Mouse (Mus musculus) neural tube, embryonic 10.5 days (tissue): Measurements from ENCODE around the gene March10.
A peak's percentile ranks its signal among the peaks of the same experiment; 100 is the strongest.

Source experiments
- DNase-seq: peaks from one replicate; pipeline ENCODE4 v3.0.0-alpha.2; 2017; ENCODE audit warnings: low spot score; ENCODE audit errors: extremely low spot score

March10 gene

GRCm38 (mm10) chr11:105466756-105467155 is 10.2 kb upstream of the March10 start:
- no peak for DNase-seq

GRCm38 (mm10) chr11:105465488-105465887 is 9.0 kb upstream of the March10 start:
- DNase-seq = peak; percentile 13

GRCm38 (mm10) chr11:105464430-105464967 is 8.0 kb upstream of the March10 start:
- DNase-seq = no peak

GRCm38 (mm10) chr11:105459900-105460299 is 3.4 kb upstream of the March10 start:
- peak; percentile 12 for DNase-seq

- peak; percentile 10 for DNase-seq
These were observed 506 bp upstream of the March10 start for GRCm38 (mm10) chr11:105457041-105457440.

- DNase-seq = peak; percentile 9
These were observed 1.4 kb downstream of the March10 start for GRCm38 (mm10) chr11:105455118-105455517.

- DNase-seq = no peak
These were observed 3.5 kb downstream of the March10 start for GRCm38 (mm10) chr11:105453084-105453483.

- DNase-seq = no peak
These were observed 4.0 kb downstream of the March10 start for GRCm38 (mm10) chr11:105452504-105452903.

- DNase-seq = peak; percentile 35
These were observed 4.9 kb downstream of the March10 start for GRCm38 (mm10) chr11:105451553-105452135.

- no peak for DNase-seq
These were observed 6.8 kb downstream of the March10 start for GRCm38 (mm10) chr11:105449581-105450315.

- DNase-seq = no peak
These were observed 8.9 kb downstream of the March10 start for GRCm38 (mm10) chr11:105447661-105448060.

- DNase-seq = no peak
These were observed 10.3 kb downstream of the March10 start for GRCm38 (mm10) chr11:105446221-105446620.

GRCm38 (mm10) chr11:105445741-105446140 is 10.8 kb downstream of the March10 start:
- DNase-seq = no peak

GRCm38 (mm10) chr11:105444929-105445328 is 11.6 kb downstream of the March10 start:
- no peak for DNase-seq

GRCm38 (mm10) chr11:105443505-105443904 is 13.0 kb downstream of the March10 start:
- DNase-seq = no peak

- DNase-seq = no peak
These were observed 16.7 kb downstream of the March10 start for GRCm38 (mm10) chr11:105439796-105440195.

- DNase-seq = no peak
These were observed 17.6 kb downstream of the March10 start for GRCm38 (mm10) chr11:105438907-105439306.

- no peak for DNase-seq
These were observed 30.1 kb downstream of the March10 start for GRCm38 (mm10) chr11:105426441-105426840.

- no peak for DNase-seq
These were observed 31.9 kb downstream of the March10 start for GRCm38 (mm10) chr11:105424643-105425042.

- no peak for DNase-seq
These were observed 35.7 kb downstream of the March10 start for GRCm38 (mm10) chr11:105420671-105421450.

- no peak for DNase-seq
These were observed 36.6 kb downstream of the March10 start for GRCm38 (mm10) chr11:105419946-105420345.

- no peak for DNase-seq
These were observed 42.5 kb downstream of the March10 start for GRCm38 (mm10) chr11:105414009-105414408.
